Mouse (Mus musculus) megakaryocyte progenitor cell, adult 5-6 weeks (primary cell): ENCODE measurements around the gene Pigyl. TPM values are rescaled to one million over a fixed set of nuclear protein-coding genes. Genes with fewer than 3 reads are reported as not detected.
"Not testable (repeated sequence)": the region's sequence is repeated elsewhere in the genome, so short reads cannot be mapped to it uniquely, and the experiment has no call there.

Source experiments
- ATAC-seq: replicated peaks from 2 replicates; pipeline ENCODE4 v1.8.0; 2016; ENCODE audit warnings: mild to moderate bottlenecking, moderate TSS enrichment, inconsistent platforms; ENCODE audit not compliant: poor library complexity
- total RNA-seq, 2 experiments: library from RNA; stranded (forward) in 1 of 2; stranded (reverse) in 1 of 2; fragments of 157-497, 149-512 nt in 1 of 2; fragments of 200-1000 nt in 1 of 2; gene quantifications; 2 replicates each; pipeline versions ENCODE4 v1.2.3 to v1.2.4; 2015 to 2017

The Pigyl gene
- total RNA-seq, 2 experiments from 2014 or later = 25.4 to 31.8 TPM

DNA sequence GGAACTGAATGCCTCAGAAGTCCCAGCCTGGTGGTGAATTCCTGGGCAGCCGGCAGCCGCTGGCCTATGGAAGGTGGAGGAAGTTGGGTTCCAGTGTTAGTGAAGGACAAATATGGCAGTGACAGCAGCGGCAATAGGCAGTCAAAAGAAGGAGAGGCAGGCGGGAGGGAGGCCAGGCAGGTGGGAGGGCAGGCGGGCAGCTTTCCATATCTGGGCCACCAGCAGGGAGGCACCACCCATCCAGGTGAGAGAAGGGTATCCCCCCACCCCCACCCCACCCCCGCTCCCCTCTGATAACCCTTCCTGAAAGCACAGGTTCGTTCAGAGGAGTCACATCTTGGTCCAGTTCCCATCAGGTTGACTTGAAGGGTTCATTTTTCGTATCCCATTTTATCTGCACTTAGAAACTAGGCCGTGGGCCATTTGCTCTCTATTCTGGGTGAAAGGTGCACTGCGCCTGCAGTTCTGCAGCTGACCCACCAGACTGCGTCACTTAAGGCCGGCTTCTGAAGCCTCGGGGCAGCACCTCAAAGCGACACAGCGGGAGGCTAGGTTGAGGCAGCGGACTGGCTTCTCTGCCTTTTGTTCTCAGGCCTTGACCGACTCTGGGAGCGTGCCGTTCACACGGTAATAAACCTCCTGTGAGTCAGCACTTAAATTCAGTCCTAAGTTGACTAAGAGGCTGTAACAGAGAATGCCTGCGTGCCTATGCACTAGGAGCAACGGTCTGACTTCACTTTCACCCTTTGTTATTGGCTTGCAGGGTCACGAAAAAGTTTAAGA, 19.7 kb upstream of the Pigyl start:
- no peak for ATAC-seq

DNA sequence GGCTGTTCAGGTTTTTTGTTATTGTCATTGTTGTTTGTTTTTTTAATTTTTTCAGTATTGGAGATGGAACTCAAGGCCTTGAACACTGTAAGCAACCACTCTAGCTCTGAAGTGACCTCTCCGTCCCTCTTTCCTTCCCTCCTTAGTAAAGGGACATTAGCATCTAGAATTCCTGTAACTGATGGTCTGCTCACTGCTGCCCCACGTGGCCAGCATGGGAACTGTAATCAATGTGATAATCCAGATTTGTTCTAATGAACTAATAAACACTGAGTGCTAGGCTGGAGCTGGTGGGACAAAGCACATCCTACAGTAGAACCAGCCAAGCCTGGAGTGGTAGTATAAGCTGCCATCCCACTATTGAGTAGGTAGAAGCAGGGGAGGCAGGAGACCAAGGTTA, 18.2 kb upstream of the Pigyl start:
- peak; percentile 45 for ATAC-seq

DNA sequence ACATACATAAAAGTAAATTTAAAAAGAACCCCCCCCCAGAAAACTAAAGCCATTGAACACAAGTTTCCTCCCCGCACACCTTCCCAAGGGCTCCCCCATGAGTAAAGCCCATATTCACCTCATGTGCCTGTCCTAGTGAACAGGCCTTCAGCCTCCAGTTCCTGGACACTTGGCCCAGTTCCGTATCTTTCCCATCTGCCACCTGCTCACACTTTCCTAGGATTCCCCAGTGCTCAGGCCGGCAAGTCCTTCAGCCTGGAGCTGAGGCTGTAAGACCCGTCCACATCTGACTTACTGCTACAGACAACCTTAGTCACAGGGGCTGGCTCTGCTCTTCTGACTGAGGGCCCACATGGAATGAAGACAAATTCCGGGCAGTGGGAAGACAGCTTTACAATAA, 16.9 kb upstream of the Pigyl start:
- no peak for ATAC-seq

DNA sequence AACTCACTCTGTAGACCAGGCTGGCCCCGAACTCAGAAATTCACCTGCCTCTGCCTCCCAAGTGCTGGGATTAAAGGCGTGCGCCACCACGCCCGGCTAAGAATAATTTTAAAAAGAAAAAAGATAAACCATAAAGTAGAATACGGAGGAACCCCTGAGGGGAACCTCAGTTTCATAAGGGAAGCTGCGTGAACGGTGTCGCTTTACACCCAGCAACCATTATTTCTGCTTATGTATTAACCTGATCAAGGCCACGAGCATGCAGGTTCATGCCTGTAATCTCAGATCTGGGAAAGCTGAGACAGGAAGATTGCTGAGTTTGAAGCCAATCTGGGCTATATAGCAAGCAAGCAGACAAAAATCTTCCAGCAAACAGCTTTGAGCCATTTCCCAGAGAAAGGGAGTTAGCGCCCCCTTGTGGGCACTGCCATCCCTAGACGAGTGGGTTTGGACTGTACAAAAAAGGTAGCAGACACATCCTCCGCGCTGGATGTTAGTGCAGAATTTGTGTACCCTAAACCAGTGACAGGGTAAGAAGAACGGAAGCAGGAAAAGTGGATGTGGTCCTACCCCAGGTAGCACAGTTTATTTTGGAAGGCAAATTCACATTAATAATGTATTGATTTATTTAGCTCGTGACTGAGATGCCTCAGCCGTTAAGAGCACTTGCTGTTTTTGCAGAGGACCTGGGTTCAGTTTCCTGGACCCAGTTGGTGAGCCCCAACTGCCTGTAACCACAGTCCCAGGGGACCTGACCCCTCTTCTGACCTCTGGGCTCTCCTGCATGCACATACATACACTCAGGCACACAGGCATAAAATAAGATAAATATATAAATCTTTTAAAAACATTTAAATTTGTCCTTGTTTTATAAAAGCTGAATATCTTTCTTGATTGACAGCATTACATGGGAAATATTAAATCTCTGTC, 13.3 kb upstream of the Pigyl start:
- peak; percentile 91 for ATAC-seq

DNA sequence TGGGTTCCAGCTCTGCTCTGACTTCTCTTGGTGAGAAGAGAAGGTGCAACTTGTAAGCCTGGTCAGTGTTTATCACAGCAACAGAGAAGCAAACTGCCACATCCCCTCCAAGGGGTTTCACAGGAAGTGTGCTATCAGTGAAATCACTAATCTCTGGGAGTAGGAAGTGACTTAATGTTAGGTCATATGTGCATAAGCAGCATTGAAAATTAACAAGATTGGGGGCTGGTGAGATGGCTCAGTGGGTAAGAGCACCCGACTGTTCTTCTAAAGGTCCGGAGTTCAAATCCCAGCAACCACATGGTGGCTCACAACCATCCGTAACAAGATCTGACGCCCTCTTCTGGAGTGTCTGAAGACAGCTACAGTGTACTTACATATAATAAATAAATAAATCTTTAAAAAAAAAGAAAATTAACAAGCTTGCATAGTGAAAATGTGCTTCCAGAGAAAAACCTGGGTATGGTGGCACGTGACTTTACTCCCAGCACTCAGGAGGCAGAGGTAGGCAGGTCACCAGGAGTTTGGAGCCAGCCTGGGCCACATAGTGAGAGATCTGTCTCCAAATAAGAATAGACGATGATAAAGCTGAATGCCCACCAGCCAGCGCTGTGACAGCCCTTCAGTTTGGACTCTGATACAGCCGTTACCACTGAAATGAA, 12.2 kb upstream of the Pigyl start:
- peak; percentile 40; the same call in 1 of the 2 replicates for ATAC-seq

DNA sequence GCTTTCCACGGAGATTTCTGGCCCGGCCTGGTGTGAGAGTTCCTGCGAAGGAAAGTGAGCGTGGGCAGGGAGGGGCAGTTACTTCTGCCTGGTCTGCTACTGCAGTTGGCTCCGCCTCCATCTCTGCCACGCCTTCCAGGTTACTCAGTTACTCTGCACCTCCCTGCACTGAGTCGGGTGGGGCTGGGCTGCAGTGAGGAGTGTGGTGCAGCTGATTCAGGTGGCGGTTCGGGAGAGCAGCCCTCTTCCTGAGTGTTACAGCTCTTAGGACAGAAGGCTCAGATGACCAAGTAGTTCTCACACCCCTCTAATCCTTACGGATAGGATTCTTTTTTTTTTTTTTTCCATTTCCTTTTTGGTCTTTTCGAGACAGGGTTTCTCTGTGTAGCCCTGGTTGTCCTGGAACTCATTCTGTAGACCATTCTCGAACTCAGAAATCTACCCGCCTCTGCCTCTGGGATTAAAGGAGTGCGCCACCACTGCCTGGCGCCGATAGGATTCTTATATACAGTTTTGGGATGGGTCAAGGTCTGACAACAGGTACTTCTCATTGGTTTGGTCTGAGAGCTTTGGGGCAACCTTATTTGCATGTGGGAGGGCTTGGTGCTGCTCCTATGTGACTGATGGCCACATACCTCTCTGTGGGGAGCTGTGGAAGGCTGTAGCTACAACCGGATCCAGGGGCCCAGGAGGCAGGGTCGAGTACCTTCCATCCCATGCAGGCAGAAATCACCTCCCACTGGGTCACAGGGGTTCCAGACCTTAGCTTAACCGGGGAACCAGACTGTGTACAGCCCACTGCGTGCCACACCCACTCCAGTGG, 7.0 kb upstream of the Pigyl start:
- ATAC-seq = peak; percentile 57; the same call in 1 of the 2 replicates

DNA sequence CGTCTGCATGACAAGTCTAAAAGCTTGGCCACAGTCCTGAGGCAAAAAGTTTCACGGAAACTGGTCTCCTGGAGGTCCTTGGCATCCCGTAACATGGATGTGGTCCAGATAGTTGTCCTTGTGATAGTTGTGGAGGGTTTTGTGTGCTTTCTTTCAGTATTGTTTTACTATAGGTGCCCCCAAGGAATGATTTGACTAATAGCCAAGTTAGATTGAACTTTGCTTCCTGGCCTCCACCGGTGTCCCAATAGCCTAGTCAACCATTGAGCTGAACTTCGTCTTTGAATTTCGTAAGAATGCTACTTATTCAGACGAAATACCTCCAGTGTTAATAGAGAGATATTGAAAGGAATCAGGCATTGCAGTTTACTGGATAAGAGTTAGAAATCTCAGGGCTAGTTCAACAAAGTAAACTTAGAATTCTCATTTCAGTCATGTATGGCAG, 6.4 kb upstream of the Pigyl start:
- ATAC-seq = not testable (repeated sequence)

DNA sequence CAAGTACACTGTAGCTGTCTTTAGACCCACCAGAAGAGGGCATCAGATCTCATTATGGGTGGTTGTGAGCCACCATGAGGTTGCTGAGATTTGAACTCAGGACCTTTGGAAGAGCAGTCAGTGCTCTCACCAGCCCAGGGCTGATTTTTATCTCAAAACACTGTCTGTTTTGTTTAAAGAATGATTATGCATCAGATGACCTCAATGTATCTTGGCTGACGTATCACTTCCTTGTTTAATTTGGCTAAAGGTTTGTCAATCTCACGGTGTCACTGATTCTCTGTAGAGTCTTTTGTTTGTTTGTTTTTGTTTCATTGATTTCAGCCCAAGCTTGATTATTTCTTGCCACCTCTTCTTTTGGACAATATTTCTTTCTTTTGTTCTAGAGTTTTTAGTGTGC, 5.7 kb upstream of the Pigyl start:
- ATAC-seq = no peak

DNA sequence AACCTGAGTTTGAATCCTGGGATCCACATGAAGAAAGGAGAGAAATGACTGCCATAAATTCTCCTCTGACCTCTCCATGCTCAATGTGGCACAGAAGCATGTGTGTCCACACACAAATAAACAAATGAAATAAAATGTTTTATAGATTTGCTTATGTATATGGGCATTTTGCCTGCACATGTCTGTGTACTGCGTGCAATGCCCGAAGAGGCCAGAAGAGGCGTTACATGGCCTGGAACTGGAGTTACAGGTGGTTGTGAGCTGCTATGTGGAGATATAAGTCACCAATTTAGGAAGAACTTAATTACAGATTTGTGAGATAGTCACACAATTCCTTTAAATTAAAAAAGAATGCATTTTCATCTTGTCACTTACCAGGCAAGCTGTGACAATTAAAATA, 2.8 kb upstream of the Pigyl start:
- ATAC-seq = no peak

DNA sequence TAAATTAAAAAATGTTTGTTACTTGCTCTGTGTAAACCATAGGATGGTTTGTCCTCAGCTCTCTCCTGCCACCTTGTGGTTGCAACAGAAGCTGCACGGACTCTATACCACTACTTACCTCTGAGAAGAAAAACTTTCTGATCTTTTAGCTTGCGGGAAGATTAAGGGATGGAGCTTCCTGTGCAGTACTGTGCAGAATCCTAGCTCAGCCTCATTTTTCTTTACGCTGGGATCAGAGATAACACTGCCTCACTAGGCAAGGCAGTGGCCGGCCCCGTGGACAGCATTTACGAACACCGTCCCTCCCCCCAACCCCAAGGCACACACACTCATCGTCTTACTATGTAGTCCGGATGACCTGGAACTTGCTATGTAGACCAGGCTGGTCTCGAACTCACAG, 1.0 kb upstream of the Pigyl start:
- peak; percentile 64 for ATAC-seq

DNA sequence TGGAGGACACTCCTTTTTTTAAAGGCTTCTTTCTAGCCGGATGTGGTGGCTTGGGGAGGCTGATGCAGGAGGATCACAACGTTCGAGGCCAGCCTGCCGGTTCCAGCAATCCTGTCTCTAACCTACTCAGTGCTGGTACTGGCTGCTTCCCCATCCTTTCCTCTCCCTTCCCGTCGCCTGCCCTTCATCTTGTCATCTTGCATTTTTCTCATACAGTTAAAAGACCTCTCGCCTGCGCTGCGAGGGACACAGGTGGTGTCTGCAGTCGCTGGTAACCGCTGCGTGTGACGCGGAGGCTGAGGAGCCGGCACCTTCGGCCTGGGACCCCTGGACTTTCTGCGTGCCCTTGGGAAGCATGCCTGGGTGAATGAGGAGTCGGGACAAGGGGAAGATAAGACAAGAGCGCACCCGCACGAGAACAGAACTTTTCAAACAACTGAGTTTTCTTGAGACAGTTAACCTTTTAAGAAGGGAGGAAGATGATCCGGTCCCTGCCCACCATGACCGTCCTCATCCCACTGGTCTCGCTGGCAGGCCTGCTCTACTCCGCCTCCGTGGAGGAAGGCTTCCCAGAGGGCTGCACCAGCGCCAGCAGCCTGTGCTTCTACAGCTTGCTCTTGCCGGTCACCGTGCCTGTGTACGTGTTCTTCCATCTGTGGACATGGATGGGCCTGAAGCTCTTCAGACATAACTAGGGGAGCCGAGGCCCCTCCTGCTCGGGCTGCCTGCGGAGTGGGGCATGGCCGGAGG, 1.0 kb downstream of the Pigyl start:
- no peak for ATAC-seq

DNA sequence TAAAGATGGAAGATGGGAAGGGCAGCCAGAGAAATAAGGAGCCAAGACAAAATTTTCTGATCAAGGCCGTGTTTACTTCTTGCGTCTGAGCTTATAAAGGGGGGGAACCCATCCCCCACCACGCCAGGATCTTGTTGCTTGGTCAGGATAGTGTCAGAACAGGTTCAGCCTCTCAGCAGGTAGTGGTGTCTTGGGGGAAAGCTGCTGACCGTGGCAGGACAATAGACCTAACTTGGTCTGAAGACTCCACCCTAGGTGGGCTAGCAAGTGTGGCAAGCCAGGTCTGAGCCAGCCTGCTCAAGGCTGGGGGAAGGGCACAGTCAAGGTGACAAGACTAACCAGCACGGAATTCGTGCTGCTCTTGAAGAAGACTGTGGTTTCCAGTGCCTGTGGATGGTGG, 4.7 kb downstream of the Pigyl start:
- ATAC-seq = no peak

DNA sequence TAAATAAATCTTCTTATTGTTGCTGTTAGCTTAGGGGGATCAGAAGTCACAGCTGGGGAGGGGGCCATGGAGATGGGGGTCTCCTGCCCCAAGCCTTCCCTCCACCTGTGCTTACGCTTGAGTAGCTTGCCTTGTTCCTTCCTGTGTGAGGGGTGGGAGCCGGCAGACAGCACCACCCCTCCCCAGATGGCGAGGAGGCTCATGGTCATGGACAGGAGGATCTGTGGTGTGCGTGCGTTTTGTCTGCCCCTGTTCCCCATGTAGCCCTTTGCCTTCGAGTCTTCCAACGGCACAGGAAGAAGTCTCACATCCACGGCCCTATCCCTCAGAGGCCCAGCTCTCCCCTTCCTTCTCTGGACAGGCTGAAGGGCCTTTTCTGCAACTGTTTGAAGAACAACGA, 5.7 kb downstream of the Pigyl start:
- no peak for ATAC-seq

DNA sequence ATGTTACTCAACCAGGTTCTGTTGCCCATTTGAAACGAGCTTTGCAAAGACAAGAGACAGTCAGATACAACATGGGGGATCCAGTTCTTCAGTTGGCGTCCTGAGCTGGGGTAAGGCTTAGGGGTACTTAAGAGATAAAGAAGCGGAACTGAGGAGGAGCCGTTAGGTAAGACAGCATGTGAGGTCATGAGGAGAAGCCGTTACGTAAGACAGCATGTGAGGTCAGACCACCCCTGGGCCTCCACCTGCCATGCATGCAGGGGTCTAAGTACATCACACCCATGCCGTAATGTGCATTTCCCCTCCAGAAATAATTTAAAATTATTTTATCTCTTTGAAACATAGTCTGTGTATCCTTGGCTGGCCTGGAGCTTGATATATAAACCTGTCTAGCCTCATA, 6.3 kb downstream of the Pigyl start:
- peak; percentile 50 for ATAC-seq

DNA sequence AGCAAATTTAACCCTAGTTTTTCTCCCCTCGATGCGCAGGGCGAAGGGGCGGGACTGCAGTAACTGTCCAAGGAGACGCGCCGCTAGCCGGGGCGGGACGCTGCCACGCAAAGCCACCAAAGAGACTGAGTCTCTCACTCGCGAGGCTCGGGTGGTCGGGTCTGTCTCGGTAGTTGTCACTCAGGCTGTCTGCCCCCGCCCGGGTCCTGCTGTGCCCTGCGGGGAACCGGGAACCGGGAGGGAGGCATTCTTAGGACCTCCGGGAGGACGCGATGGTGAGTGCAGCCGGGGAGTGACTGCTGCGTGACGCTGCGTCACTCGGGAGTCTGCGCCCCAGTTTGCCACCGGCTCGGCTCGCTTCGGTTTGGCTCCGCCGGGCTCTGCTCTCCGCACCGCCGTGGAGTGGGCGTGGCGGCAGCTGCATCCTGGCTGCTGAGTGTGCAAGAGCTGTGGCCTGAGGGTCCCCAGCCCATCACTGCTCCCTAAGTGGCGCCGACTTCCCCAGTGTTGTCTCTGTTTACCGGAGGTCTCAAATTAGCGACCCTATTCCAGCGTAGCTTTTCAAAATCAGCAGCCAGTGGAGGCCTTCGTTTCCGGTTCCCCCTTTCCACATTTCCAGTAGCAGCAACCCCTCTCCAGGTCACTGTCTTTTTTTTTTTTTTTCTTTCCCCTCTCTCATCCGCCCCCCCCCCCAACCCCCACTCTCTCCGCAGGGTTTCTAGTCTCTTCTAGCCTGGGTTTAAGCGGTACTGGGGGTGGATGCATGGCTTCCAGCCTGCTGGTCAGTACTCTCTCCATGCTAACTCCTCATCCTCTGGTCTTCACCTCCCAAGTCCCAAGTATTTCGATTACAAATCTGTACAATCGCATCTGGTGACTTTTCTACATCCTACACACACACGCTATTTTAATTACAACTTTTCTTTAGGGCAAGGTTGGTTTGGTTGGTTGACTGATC, 8.3 kb downstream of the Pigyl start:
- peak; percentile 85 for ATAC-seq

DNA sequence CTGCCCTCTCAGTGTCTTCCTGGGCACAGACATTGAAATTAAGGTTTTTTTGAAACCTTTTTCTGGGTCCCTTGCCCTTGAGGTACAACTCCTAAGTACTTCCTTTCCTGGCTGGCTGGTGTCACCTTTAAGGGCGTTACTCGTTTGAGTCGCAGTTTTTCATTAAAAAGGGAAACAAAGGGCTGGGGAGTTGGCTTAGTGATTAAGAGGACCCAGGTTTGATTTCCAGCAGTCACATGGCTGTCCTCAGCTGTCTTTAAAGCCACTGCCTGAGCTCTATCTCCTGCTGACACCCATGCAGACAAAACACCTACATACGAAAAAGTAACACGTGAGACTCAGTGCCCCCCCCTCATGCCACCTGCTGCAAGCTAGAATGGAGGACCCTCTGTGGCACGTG, 9.3 kb downstream of the Pigyl start:
- ATAC-seq = no peak

DNA sequence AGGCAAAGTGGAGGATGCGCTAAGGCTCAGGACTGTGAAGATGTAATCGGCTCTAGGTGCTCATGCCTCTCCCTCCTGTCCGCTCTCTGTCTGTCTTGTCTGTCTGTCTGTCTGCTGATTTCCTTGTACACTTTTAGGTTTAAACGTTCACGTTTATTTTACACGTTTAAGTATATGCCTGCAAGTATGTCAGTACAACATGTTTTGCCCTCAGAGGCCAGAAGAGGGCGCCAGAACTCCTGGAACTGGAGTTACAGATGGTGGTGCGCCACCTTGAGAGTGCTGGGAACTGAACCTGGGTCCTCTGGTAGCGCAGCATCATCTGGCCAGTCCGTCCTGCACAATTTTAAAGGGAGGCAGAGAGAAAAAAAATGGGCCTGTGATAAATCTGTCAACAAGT, 10.0 kb downstream of the Pigyl start:
- ATAC-seq = no peak

DNA sequence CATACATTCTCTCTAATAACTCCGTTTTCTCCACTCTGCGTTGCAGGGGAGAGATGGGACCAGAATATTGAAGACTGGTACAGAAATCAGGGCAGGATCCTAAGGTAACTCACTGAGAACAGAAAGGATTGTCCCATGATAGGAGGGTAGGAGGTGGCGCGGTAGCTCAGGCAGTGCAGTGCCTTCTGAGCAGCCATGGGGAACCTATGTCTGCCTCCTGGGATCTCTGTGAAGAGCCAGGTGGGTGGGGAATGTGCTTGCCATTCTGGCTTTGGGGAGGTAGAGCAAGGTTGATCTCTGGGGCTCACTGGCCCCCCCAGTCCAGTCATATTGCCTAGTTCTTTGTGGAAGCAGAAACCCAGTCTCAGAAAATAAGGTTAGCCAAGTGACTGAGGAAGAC, 11.1 kb downstream of the Pigyl start:
- ATAC-seq = no peak

DNA sequence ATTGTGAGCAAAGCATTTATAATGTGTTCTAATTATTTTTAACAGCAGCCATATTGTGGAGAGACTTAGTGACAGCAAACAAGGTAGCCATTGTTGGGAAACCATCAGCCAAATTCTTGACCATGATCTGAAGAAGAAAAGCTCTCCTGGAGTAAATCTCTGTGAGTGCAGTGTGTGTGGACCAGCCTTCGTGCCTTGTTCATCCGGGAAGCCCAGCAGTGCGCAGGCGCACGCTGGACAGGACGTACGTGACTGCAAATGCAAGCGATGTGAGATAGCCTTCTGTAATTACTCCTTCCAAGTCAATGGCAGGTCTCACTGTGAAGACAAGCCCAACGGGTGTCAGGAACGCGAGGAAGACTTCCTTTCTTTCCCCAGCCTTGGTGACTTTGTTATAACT, 12.7 kb downstream of the Pigyl start:
- ATAC-seq = no peak
